Mouse (Mus musculus): ENCODE data around the gene Atp5j2. TPM values are rescaled to one million over a fixed set of nuclear protein-coding genes. Genes with fewer than 3 reads are reported as not detected.
"Not testable (repeated sequence)": the region's sequence is repeated elsewhere in the genome, so short reads cannot be mapped to it uniquely, and the experiment has no call there.

The Atp5j2 gene
- polyA plus RNA-seq, 1 experiment from 2014 or later: 793 TPM

- peaks cover 65% of the 10 kb centered on the region for H3K36me3 ChIP-seq
- H3K4me3 ChIP-seq (replicated peaks): no peak overlapping the region
- no peak overlapping the region for H3K27ac ChIP-seq (replicated peaks)
- H3K27me3 ChIP-seq (replicated peaks): no peaks in the 10 kb centered on the region
- 89% methylated on average over 6 of the region's 6 CpGs for WGBS
- no peak for ATAC-seq (ENCODE audit: low FRiP score)
- no peak overlapping the region for H3K4me2 ChIP-seq
- no peak overlapping the region for H3K9ac ChIP-seq (replicated peaks)
- H3K4me1 ChIP-seq: no peaks in the 10 kb centered on the region
- no peaks in the 10 kb centered on the region for H3K9me3 ChIP-seq (replicated peaks)
These were observed 25.9 kb upstream of the Atp5j2 start for GRCm38 (mm10) chr5:145217746-145218145.

GRCm38 (mm10) chr5:145214679-145215078 is 22.8 kb upstream of the Atp5j2 start:
- Histone ChIP-seq H3K27ac (replicated peaks) (no peak overlapping the region), H3K9me3 (replicated peaks) (no peaks in the 10 kb centered on the region), H3K4me2 (no peak overlapping the region), H3K4me3 (replicated peaks) (no peak overlapping the region), H3K9ac (replicated peaks) (no peak overlapping the region), H3K27me3 (replicated peaks) (no peaks in the 10 kb centered on the region), H3K36me3 (peaks cover 63% of the 10 kb centered on the region), H3K4me1 (no peaks in the 10 kb centered on the region)
- 71% methylated on average over 4 of the region's 4 CpGs for WGBS
- ATAC-seq (ENCODE audit: low FRiP score): no peak

- no peak for ATAC-seq (ENCODE audit: low FRiP score)
- Histone ChIP-seq H3K36me3 (peaks cover 56% of the 10 kb centered on the region), H3K4me2 (no peak overlapping the region), H3K27ac (replicated peaks) (no peak overlapping the region), H3K4me3 (replicated peaks) (no peak overlapping the region), H3K9ac (replicated peaks) (no peak overlapping the region), H3K9me3 (replicated peaks) (no peaks in the 10 kb centered on the region), H3K4me1 (no peaks in the 10 kb centered on the region), H3K27me3 (replicated peaks) (no peaks in the 10 kb centered on the region)
- WGBS: 96% methylated on average over 3 of the region's 3 CpGs
These were observed 21.6 kb upstream of the Atp5j2 start for GRCm38 (mm10) chr5:145213505-145213904.

- no peak for ATAC-seq (ENCODE audit: low FRiP score)
- H3K36me3 ChIP-seq: peaks cover 55% of the 10 kb centered on the region
- H3K4me2 ChIP-seq: no peak overlapping the region
- no peaks in the 10 kb centered on the region for H3K9me3 ChIP-seq (replicated peaks)
- H3K9ac ChIP-seq (replicated peaks): no peak overlapping the region
- no peaks in the 10 kb centered on the region for H3K27me3 ChIP-seq (replicated peaks)
- H3K4me3 ChIP-seq (replicated peaks): no peak overlapping the region
- no peaks in the 10 kb centered on the region for H3K4me1 ChIP-seq
- 98% methylated on average over 4 of the region's 4 CpGs for WGBS
- no peak overlapping the region for H3K27ac ChIP-seq (replicated peaks)
These were observed 20.4 kb upstream of the Atp5j2 start for GRCm38 (mm10) chr5:145212216-145212615.

- Histone ChIP-seq H3K9me3 (replicated peaks) (no peaks in the 10 kb centered on the region), H3K36me3 (peaks cover 55% of the 10 kb centered on the region), H3K4me3 (replicated peaks) (no peak overlapping the region), H3K4me1 (no peaks in the 10 kb centered on the region), H3K27me3 (replicated peaks) (no peaks in the 10 kb centered on the region), H3K9ac (replicated peaks) (no peak overlapping the region), H3K4me2 (no peak overlapping the region), H3K27ac (replicated peaks) (no peak overlapping the region)
- WGBS: 99% methylated on average over 4 of the region's 4 CpGs
- ATAC-seq (ENCODE audit: low FRiP score): no peak
These were observed 19.5 kb upstream of the Atp5j2 start for GRCm38 (mm10) chr5:145211340-145211739.

- ATAC-seq (ENCODE audit: low FRiP score); H3K27me3 ChIP-seq (replicated peaks); H3K4me3 ChIP-seq (replicated peaks); H3K27ac ChIP-seq (replicated peaks); H3K9me3 ChIP-seq (replicated peaks); H3K4me2 ChIP-seq; H3K9ac ChIP-seq (replicated peaks): not testable (repeated sequence)
- H3K4me1 ChIP-seq: peaks cover 13% of the 10 kb centered on the region
- 57% methylated on average over 11 of the region's 11 CpGs for WGBS
- H3K36me3 ChIP-seq: peaks cover 40% of the 10 kb centered on the region
These were observed 16.5 kb upstream of the Atp5j2 start for GRCm38 (mm10) chr5:145208391-145208790.

- no peak for ATAC-seq (ENCODE audit: low FRiP score)
- whole genome bisulfite sequencing: 88% methylated on average over 6 of the region's 6 CpGs
- H3K4me1 ChIP-seq: peaks cover 16% of the 10 kb centered on the region
- H3K27me3 ChIP-seq (replicated peaks): no peaks in the 10 kb centered on the region
- H3K27ac ChIP-seq (replicated peaks): no peak overlapping the region
- H3K4me3 ChIP-seq (replicated peaks): no peak overlapping the region
- no peaks in the 10 kb centered on the region for H3K9me3 ChIP-seq (replicated peaks)
- no peak overlapping the region for H3K9ac ChIP-seq (replicated peaks)
- peaks cover 35% of the 10 kb centered on the region for H3K36me3 ChIP-seq
- no peak overlapping the region for H3K4me2 ChIP-seq
These were observed 16.1 kb upstream of the Atp5j2 start for GRCm38 (mm10) chr5:145207954-145208353.

- Histone ChIP-seq H3K4me3 (replicated peaks) (no peak overlapping the region), H3K9ac (replicated peaks) (no peak overlapping the region), H3K4me1 (peaks cover 16% of the 10 kb centered on the region), H3K27me3 (replicated peaks) (no peaks in the 10 kb centered on the region), H3K9me3 (replicated peaks) (no peaks in the 10 kb centered on the region), H3K36me3 (peaks cover 31% of the 10 kb centered on the region), H3K4me2 (no peak overlapping the region), H3K27ac (replicated peaks) (no peak overlapping the region)
- ATAC-seq (ENCODE audit: low FRiP score): no peak
- 98% methylated on average over 6 of the region's 6 CpGs for WGBS
These were observed 15.5 kb upstream of the Atp5j2 start for GRCm38 (mm10) chr5:145207385-145207784.

GRCm38 (mm10) chr5:145205041-145205440 is 13.2 kb upstream of the Atp5j2 start:
- no peak for ATAC-seq (ENCODE audit: low FRiP score)
- Histone ChIP-seq H3K36me3 (peaks cover 10% of the 10 kb centered on the region), H3K4me2 (peak overlapping the region; percentile 71), H3K9ac (replicated peaks) (peak overlapping the region; percentile 24), H3K27me3 (replicated peaks) (no peaks in the 10 kb centered on the region), H3K27ac (replicated peaks) (no peak overlapping the region), H3K9me3 (replicated peaks) (no peaks in the 10 kb centered on the region), H3K4me1 (peaks cover 29% of the 10 kb centered on the region), H3K4me3 (replicated peaks) (peak overlapping the region; percentile 57)
- WGBS: 24% methylated on average over 9 of the region's 9 CpGs

GRCm38 (mm10) chr5:145203936-145204691 is 12.3 kb upstream of the Atp5j2 start, which contains the start of gene Zkscan5:
Gene Zkscan5, plus strand, starts transcription at chr5:145204562.
- peaks cover 29% of the 10 kb centered on the region for H3K4me1 ChIP-seq
- peak; percentile 93 for ATAC-seq (ENCODE audit: low FRiP score)
- no peaks in the 10 kb centered on the region for H3K27me3 ChIP-seq (replicated peaks)
- no peaks in the 10 kb centered on the region for H3K9me3 ChIP-seq (replicated peaks)
- H3K4me3 ChIP-seq (replicated peaks): peak within 1 kb of the TSS; percentile 57
- peaks cover 6% of the 10 kb centered on the region; the same call in 1 of the 2 replicates for H3K36me3 ChIP-seq
- WGBS: 0% methylated on average over 22 of the region's 22 CpGs
- H3K9ac ChIP-seq (replicated peaks): peak within 1 kb of the TSS; percentile 60
- H3K4me2 ChIP-seq: peak within 1 kb of the TSS; percentile 71
- H3K27ac ChIP-seq (replicated peaks): peak within 1 kb of the TSS; percentile 90

GRCm38 (mm10) chr5:145202446-145202845 is 10.6 kb upstream of the Atp5j2 start:
- Histone ChIP-seq H3K4me1 (peaks cover 29% of the 10 kb centered on the region), H3K27me3 (replicated peaks) (no peaks in the 10 kb centered on the region), H3K36me3 (peaks cover 12% of the 10 kb centered on the region), H3K9ac (replicated peaks) (no peak overlapping the region), H3K9me3 (replicated peaks) (no peaks in the 10 kb centered on the region), H3K27ac (replicated peaks) (no peak overlapping the region), H3K4me2 (no peak overlapping the region), H3K4me3 (replicated peaks) (no peak overlapping the region)
- ATAC-seq (ENCODE audit: low FRiP score): no peak
- WGBS: 52% methylated on average over 3 of the region's 3 CpGs

GRCm38 (mm10) chr5:145201321-145201991 is 9.6 kb upstream of the Atp5j2 start, which contains the start of gene Zkscan14:
Gene Zkscan14, minus strand, starts transcription at chr5:145201868.
- Histone ChIP-seq H3K27me3 (replicated peaks) (no peaks in the 10 kb centered on the region), H3K4me2 (peak within 1 kb of the TSS; percentile 97), H3K9me3 (replicated peaks) (no peaks in the 10 kb centered on the region), H3K9ac (replicated peaks) (peak within 1 kb of the TSS; percentile 75), H3K4me1 (peaks cover 29% of the 10 kb centered on the region), H3K4me3 (replicated peaks) (peak within 1 kb of the TSS; percentile 77), H3K27ac (replicated peaks) (peak within 1 kb of the TSS; percentile 75), H3K36me3 (peaks cover 17% of the 10 kb centered on the region)
- peak; percentile 10; the same call in 1 of the 2 replicates for ATAC-seq (ENCODE audit: low FRiP score)
- WGBS: 1% methylated on average over 37 of the region's 37 CpGs

Measured in neural tube, embryonic 15.5 days (tissue).